Mouse (Mus musculus) kidney, adult 2 months (tissue): Measurements from ENCODE around the gene Bnip2.

Experiments used
- CTCF ChIP-seq: fragments of 200-500 bp; conservative IDR thresholded peaks from 2 replicates; pipeline ENCODE4 v1.5.1; 2011; ENCODE audit warnings: low read depth, mild to moderate bottlenecking, control low read depth, low read length, moderate library complexity, mixed read lengths; ENCODE audit not compliant: insufficient read depth, insufficient read length
- POLR2A ChIP-seq: fragments of 200-500 bp; IDR thresholded peaks from one replicate; pipeline ENCODE4 v1.6.1; 2011; ENCODE audit warnings: low read depth, low read length, control low read depth

- no peak for TF ChIP-seq CTCF
- TF ChIP-seq POLR2A: no peak
Observed at GRCm38 (mm10) chr9:69964370-69964769, 24.9 kb upstream of the Bnip2 start.
